Mouse (Mus musculus) lung, postnatal 10 days (tissue): ENCODE measurements around the gene Msi2.

Source experiments
- DNase-seq: peaks from one replicate; pipeline ENCODE4 v3.0.0; 2021

The Msi2 gene

GRCm38 (mm10) chr11:88395076-88395990 lies 323.0 kb downstream of the Msi2 start:
- DNase-seq: no peak

- no peak for DNase-seq
Measured at GRCm38 (mm10) chr11:88394341-88395075, 323.8 kb downstream of the Msi2 start.

- DNase-seq: peak; percentile 57
Measured at GRCm38 (mm10) chr11:88392715-88393114, 325.6 kb downstream of the Msi2 start.

GRCm38 (mm10) chr11:88391181-88391814 lies 327.0 kb downstream of the Msi2 start:
- DNase-seq: no peak

GRCm38 (mm10) chr11:88389530-88389929 lies 328.8 kb downstream of the Msi2 start:
- DNase-seq: no peak

- peak; percentile 55 for DNase-seq
Measured at GRCm38 (mm10) chr11:88386916-88387315, 331.4 kb downstream of the Msi2 start.

- no peak for DNase-seq
Measured at GRCm38 (mm10) chr11:88382449-88382848, 335.9 kb downstream of the Msi2 start.

GRCm38 (mm10) chr11:88381145-88381909 lies 337.0 kb downstream of the Msi2 start:
- no peak for DNase-seq

GRCm38 (mm10) chr11:88379635-88380034 lies 338.7 kb downstream of the Msi2 start:
- DNase-seq: no peak

- DNase-seq: no peak
Measured at GRCm38 (mm10) chr11:88378686-88379339, 339.5 kb downstream of the Msi2 start.

GRCm38 (mm10) chr11:88372589-88372988 lies 345.7 kb downstream of the Msi2 start:
- DNase-seq: no peak

- DNase-seq: peak; percentile 48
Measured at GRCm38 (mm10) chr11:88369898-88370297, 348.4 kb downstream of the Msi2 start.

- no peak for DNase-seq
Measured at GRCm38 (mm10) chr11:88367501-88367900, 350.8 kb downstream of the Msi2 start.

- no peak for DNase-seq
Measured at GRCm38 (mm10) chr11:88365914-88366540, 352.3 kb downstream of the Msi2 start.

- DNase-seq: no peak
Measured at GRCm38 (mm10) chr11:88364231-88364630, 354.1 kb downstream of the Msi2 start.

GRCm38 (mm10) chr11:88363481-88363880 lies 354.8 kb downstream of the Msi2 start:
- DNase-seq: no peak

- DNase-seq: no peak
Measured at GRCm38 (mm10) chr11:88359736-88360135, 358.6 kb downstream of the Msi2 start.

GRCm38 (mm10) chr11:88357325-88357724 lies 361.0 kb downstream of the Msi2 start:
- DNase-seq: no peak

- DNase-seq: peak; percentile 80
Measured at GRCm38 (mm10) chr11:88356598-88357290, 361.6 kb downstream of the Msi2 start.

GRCm38 (mm10) chr11:88356016-88356415 lies 362.3 kb downstream of the Msi2 start:
- DNase-seq: no peak

- no peak for DNase-seq
Measured at GRCm38 (mm10) chr11:88354771-88355170, 363.5 kb downstream of the Msi2 start.
